Comparison of ENCODE assay signal across 17 mouse cellular contexts in genomic region chr2:130924950-130925349, GRCm38 (mm10).
"Had no signal": no experiment of that assay in that cellular context is flagged by ENCODE, and none has a peak within 500 bp of the region (broad histone marks: within the 10 kb centered on the region; RNA-seq: fewer than 3 reads in every experiment).

No protein-coding gene starts in this region.

- H3K36me3 ChIP-seq: kidney, embryonic 15.5 days; liver, embryonic 13.5 days; midbrain, embryonic 13.5 days had no signal

- H3K4me1 ChIP-seq: midbrain, embryonic 13.5 days had no signal

- ATAC-seq: hindbrain, embryonic 16.5 days; inflammation-experienced regulatory T-cells, adult 6 months; lung, postnatal 0 days; midbrain, embryonic 13.5 days; midbrain, embryonic 16.5 days had no signal

- H3K27me3 ChIP-seq: kidney, embryonic 15.5 days; liver, embryonic 13.5 days; midbrain, embryonic 13.5 days had no signal

- H3K9ac ChIP-seq: kidney, embryonic 15.5 days; liver, embryonic 13.5 days; lung, embryonic 14.5 days; midbrain, embryonic 13.5 days had no signal

- H3K9me3 ChIP-seq: kidney, embryonic 15.5 days; liver, embryonic 13.5 days; midbrain, embryonic 13.5 days had no signal

- H3K4me2 ChIP-seq: kidney, embryonic 15.5 days; liver, embryonic 13.5 days; lung, embryonic 14.5 days; midbrain, embryonic 13.5 days had no signal

- H3K4me3 ChIP-seq: kidney, embryonic 15.5 days; layer of hippocampus, adult 2 months; liver, embryonic 13.5 days; midbrain, embryonic 13.5 days had no signal

- DNase-seq: kidney, adult 11 months; kidney, adult 8-10 months; kidney, postnatal 14 days; layer of hippocampus, adult 9-11 months; liver, embryonic 13.5 days; lung, embryonic 14.5 days; thymus, adult 2 months; thymus, postnatal 14 days; thymus, postnatal 4 days had no signal

- H3K27ac ChIP-seq: kidney, embryonic 15.5 days; layer of hippocampus, adult 2 months; liver, embryonic 13.5 days; macrophage; midbrain, embryonic 13.5 days had no signal
